Mouse (Mus musculus) embryonic fibroblast, embryonic 13.5 days (primary cell): Measurements from ENCODE around the gene Pkig.
A peak's percentile ranks its signal among the peaks of the same experiment; 100 is the strongest.

Source experiments
- CTCF ChIP-seq: IDR thresholded peaks from 2 replicates; pipeline ENCODE4 v1.5.1; 2011; ENCODE audit warnings: mild to moderate bottlenecking, control low read depth, low read length, moderate library complexity, borderline replicate concordance; ENCODE audit not compliant: insufficient read depth
- POLR2A ChIP-seq: IDR thresholded peaks from 2 replicates; pipeline ENCODE4 v1.6.1; 2011; ENCODE audit warnings: low read depth, mild to moderate bottlenecking, control low read depth, low read length, moderate library complexity

DNA sequence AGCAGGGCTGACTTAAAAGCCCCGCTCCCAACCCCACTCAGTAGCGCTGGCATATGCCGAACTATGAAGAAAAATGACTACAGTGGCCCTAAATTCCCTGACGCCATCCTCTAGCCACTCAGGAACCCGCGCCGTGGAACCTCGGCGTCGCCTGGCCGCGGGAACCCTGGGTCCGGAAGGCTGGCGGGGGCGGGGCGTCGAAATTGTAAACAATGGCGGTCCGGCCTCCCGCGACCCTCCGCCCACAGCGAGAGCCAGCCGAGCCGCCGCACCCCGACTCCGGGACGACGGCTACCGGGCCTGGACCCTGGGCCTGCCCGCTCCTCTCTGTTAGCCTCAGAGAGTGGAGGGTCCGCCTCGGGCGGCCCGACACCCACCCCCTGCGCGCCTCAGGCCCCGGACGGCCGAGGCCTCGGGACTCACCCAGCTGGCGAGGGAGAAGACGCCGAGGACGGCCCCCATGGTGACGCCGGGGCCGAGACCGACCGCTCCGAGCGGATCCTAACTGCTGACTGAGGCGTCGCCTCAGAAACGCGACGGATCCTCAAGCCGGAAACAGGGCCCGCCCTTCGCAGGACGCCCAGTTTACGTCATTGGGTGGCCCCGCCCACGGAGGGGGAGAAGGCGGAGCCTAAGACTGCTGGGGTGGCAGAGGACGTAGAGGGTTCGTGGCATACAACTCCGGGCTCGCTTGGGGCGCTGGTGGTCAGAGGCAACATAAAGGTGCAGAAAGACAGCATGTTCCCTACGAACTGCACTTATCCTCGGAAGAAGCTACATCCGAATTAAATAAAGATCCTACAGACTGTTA lies 13.4 kb upstream of the Pkig start, which contains the start of gene Serinc3:
- TF ChIP-seq POLR2A (peak; percentile 93), CTCF (peak; percentile 24; the same call in 1 of the 2 replicates)
